Mouse (Mus musculus) stomach, postnatal 0 days (tissue): ENCODE data around the gene Las1l.

Experiments
- CTCF ChIP-seq: IDR thresholded peaks from 2 replicates; pipeline ENCODE4 v1.5.1; 2016; ENCODE audit warnings: antibody characterized with exemption, low read depth, mild to moderate bottlenecking, moderate library complexity
- EP300 ChIP-seq: optimal IDR thresholded peaks from 2 replicates; pipeline ENCODE3; 2016; ENCODE audit warnings: antibody characterized with exemption

DNA sequence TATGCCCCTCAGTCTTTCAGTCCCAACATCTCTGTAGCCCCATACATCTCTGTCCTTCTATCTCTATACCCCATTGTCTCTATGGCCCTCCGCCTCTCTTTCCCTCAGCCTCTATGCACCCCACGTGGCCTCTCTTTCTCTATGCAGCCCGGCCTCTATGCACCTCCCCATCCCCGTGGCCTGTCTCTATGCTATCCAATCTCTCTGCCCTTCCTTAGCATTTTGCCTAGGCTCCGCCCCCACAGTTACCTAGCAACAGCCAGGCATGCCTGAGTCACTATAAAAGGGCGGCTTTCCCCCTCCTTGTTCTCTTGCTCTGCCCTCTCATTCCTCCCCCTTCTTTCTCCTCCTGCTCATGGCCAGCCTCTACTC lies 11.8 kb upstream of the Las1l start:
- no peak for TF ChIP-seq CTCF
- no peak for TF ChIP-seq EP300
